Mouse (Mus musculus) intestine, embryonic 15.5 days (tissue): Measurements from ENCODE around the gene Cdk15. TPM values are rescaled to one million over a fixed set of nuclear protein-coding genes. Genes with fewer than 3 reads are reported as not detected.

Experiments used
- ATAC-seq: fragments of 200-750 bp; cut with Nextera tagmentation; 2 replicates; pipeline ENCODE4 v1.8.0; 2017; ENCODE audit warnings: moderate TSS enrichment, moderate library complexity
- H3K27ac ChIP-seq: fragments of 300-500 bp; sonication (generic); 2 replicates; pipeline ENCODE4 v1.5.1; 2015; ENCODE audit warnings: mild to moderate bottlenecking, inconsistent platforms
- H3K27me3 ChIP-seq: fragments of 300-500 bp; sonication (generic); replicated peaks from 2 replicates; pipeline ENCODE4 v1.6.1; 2015; ENCODE audit warnings: inconsistent platforms
- H3K36me3 ChIP-seq: fragments of 300-500 bp; sonication (generic); 2 replicates; pipeline ENCODE4 v1.6.1; 2015; ENCODE audit warnings: inconsistent platforms
- H3K4me1 ChIP-seq: fragments of 300-500 bp; sonication (generic); replicated peaks from 2 replicates; pipeline ENCODE4 v1.6.1; 2015; ENCODE audit warnings: inconsistent platforms
- H3K4me2 ChIP-seq: fragments of 300-500 bp; sonication (generic); replicated peaks from 2 replicates; pipeline ENCODE4 v1.6.1; 2015; ENCODE audit warnings: mild to moderate bottlenecking, inconsistent platforms
- H3K4me3 ChIP-seq: fragments of 300-500 bp; sonication (generic); replicated peaks from 2 replicates; pipeline ENCODE4 v1.5.1; 2015; ENCODE audit warnings: inconsistent platforms
- H3K9ac ChIP-seq: fragments of 300-500 bp; sonication (generic); 2 replicates; pipeline ENCODE4 v1.6.1; 2015; ENCODE audit warnings: inconsistent platforms
- H3K9me3 ChIP-seq: fragments of 300-500 bp; sonication (generic); 2 replicates; pipeline ENCODE4 v1.6.1; 2016; ENCODE audit warnings: inconsistent platforms
- WGBS: fragments of 180-500 bp; shearing (Covaris S2); methylation state at CpG from one replicate; pipeline ENCODE4 v1.1.7; 2015; 5-methylcytosine and 5-hydroxymethylcytosine counted together
- polyA plus RNA-seq: library from polyadenylated mRNA; unstranded; fragments of >200 nt; fragmentation: Nextera tagmentation; extraction: Ambion mirVana; gene quantifications from 2 replicates; pipeline ENCODE4 v1.2.1, GENCODE M21; 2015

The Cdk15 gene
- polyA plus RNA-seq, 1 experiment from 2014 or later, result 0.20 TPM

- no peak overlapping the region for H3K4me2 ChIP-seq
Measured at GRCm38 (mm10) chr1:59369320-59369685, 112.6 kb downstream of the Cdk15 start.

GRCm38 (mm10) chr1:59370355-59370950 is 113.7 kb downstream of the Cdk15 start:
- no peak overlapping the region for H3K4me3 ChIP-seq
- H3K27me3 ChIP-seq, result no peaks in the 10 kb centered on the region
- H3K9me3 ChIP-seq, result no peaks in the 10 kb centered on the region
- no peak overlapping the region for H3K4me2 ChIP-seq
- ATAC-seq, result no peak
- no peak overlapping the region for H3K9ac ChIP-seq
- no peaks in the 10 kb centered on the region for H3K36me3 ChIP-seq
- peaks cover 12% of the 10 kb centered on the region for H3K4me1 ChIP-seq
- H3K27ac ChIP-seq, result no peak overlapping the region

More at GRCm38 (mm10) chr1:59369320-59369685, 112.6 kb downstream of the Cdk15 start:
- H3K36me3 ChIP-seq, result no peaks in the 10 kb centered on the region
- H3K27me3 ChIP-seq, result no peaks in the 10 kb centered on the region
- WGBS, result 40% methylated on average over 7 of the region's 7 CpGs
- H3K9me3 ChIP-seq, result no peaks in the 10 kb centered on the region
- no peak for ATAC-seq
- H3K9ac ChIP-seq, result no peak overlapping the region
- H3K4me3 ChIP-seq, result no peak overlapping the region
- H3K4me1 ChIP-seq, result peaks cover 12% of the 10 kb centered on the region
- no peak overlapping the region for H3K27ac ChIP-seq

GRCm38 (mm10) chr1:59376021-59376548 is 119.4 kb downstream of the Cdk15 start:
- Histone ChIP-seq H3K4me1 (no peaks in the 10 kb centered on the region), H3K27me3 (no peaks in the 10 kb centered on the region), H3K9me3 (no peaks in the 10 kb centered on the region), H3K4me3 (no peak overlapping the region), H3K27ac (no peak overlapping the region), H3K4me2 (no peak overlapping the region), H3K36me3 (no peaks in the 10 kb centered on the region), H3K9ac (no peak overlapping the region)
- 36% methylated on average over 13 of the region's 13 CpGs for WGBS
- no peak for ATAC-seq

- Histone ChIP-seq H3K9me3 (no peaks in the 10 kb centered on the region), H3K27me3 (no peaks in the 10 kb centered on the region), H3K4me2 (no peak overlapping the region), H3K4me1 (no peaks in the 10 kb centered on the region), H3K4me3 (no peak overlapping the region), H3K27ac (no peak overlapping the region), H3K36me3 (no peaks in the 10 kb centered on the region), H3K9ac (no peak overlapping the region)
- 34% methylated on average over 3 of the region's 3 CpGs for WGBS
- ATAC-seq, result no peak
Measured at GRCm38 (mm10) chr1:59376557-59376956, 119.9 kb downstream of the Cdk15 start.

- ATAC-seq, result no peak
- 73% methylated on average over 9 of the region's 9 CpGs for WGBS
- Histone ChIP-seq H3K4me2 (no peak overlapping the region), H3K4me1 (no peaks in the 10 kb centered on the region), H3K4me3 (no peak overlapping the region), H3K27ac (no peak overlapping the region), H3K9me3 (no peaks in the 10 kb centered on the region), H3K9ac (no peak overlapping the region), H3K36me3 (no peaks in the 10 kb centered on the region), H3K27me3 (no peaks in the 10 kb centered on the region)
Measured at GRCm38 (mm10) chr1:59377312-59377711, 120.6 kb downstream of the Cdk15 start.

- Histone ChIP-seq H3K4me1 (no peaks in the 10 kb centered on the region), H3K4me2 (no peak overlapping the region), H3K27me3 (no peaks in the 10 kb centered on the region), H3K27ac (no peak overlapping the region), H3K9me3 (no peaks in the 10 kb centered on the region), H3K4me3 (no peak overlapping the region), H3K9ac (no peak overlapping the region), H3K36me3 (no peaks in the 10 kb centered on the region)
- WGBS, result 61% methylated on average over 10 of the region's 10 CpGs
- ATAC-seq, result no peak
Measured at GRCm38 (mm10) chr1:59380926-59381325, 124.2 kb downstream of the Cdk15 start.

GRCm38 (mm10) chr1:59381483-59381882 is 124.8 kb downstream of the Cdk15 start:
- Histone ChIP-seq H3K4me1 (no peaks in the 10 kb centered on the region), H3K4me3 (no peak overlapping the region), H3K27ac (no peak overlapping the region), H3K36me3 (no peaks in the 10 kb centered on the region), H3K4me2 (no peak overlapping the region), H3K9ac (no peak overlapping the region), H3K9me3 (no peaks in the 10 kb centered on the region), H3K27me3 (no peaks in the 10 kb centered on the region)
- ATAC-seq, result no peak
- WGBS, result 85% methylated on average over 7 of the region's 7 CpGs

GRCm38 (mm10) chr1:59382516-59382915 is 125.8 kb downstream of the Cdk15 start:
- 85% methylated on average over 3 of the region's 3 CpGs for WGBS
- no peak overlapping the region for H3K9ac ChIP-seq
- H3K27ac ChIP-seq, result no peak overlapping the region
- no peak for ATAC-seq
- H3K4me3 ChIP-seq, result no peak overlapping the region
- no peaks in the 10 kb centered on the region for H3K27me3 ChIP-seq
- H3K4me2 ChIP-seq, result no peak overlapping the region
- no peaks in the 10 kb centered on the region for H3K4me1 ChIP-seq
- no peaks in the 10 kb centered on the region for H3K9me3 ChIP-seq
- H3K36me3 ChIP-seq, result no peaks in the 10 kb centered on the region

GRCm38 (mm10) chr1:59383049-59383610 is 126.4 kb downstream of the Cdk15 start:
- 78% methylated on average over 6 of the region's 6 CpGs for WGBS
- H3K27ac ChIP-seq, result no peak overlapping the region

GRCm38 (mm10) chr1:59384400-59384799 is 127.7 kb downstream of the Cdk15 start:
- Histone ChIP-seq H3K27ac (no peak overlapping the region), H3K4me3 (no peak overlapping the region), H3K9me3 (no peaks in the 10 kb centered on the region), H3K27me3 (no peaks in the 10 kb centered on the region), H3K4me2 (no peak overlapping the region), H3K9ac (no peak overlapping the region), H3K36me3 (no peaks in the 10 kb centered on the region), H3K4me1 (no peaks in the 10 kb centered on the region)
- ATAC-seq, result no peak
- 92% methylated on average over 3 of the region's 3 CpGs for WGBS

More at GRCm38 (mm10) chr1:59383049-59383610, 126.4 kb downstream of the Cdk15 start:
- Histone ChIP-seq H3K36me3 (no peaks in the 10 kb centered on the region), H3K4me2 (no peak overlapping the region), H3K4me3 (no peak overlapping the region), H3K9me3 (no peaks in the 10 kb centered on the region), H3K4me1 (no peaks in the 10 kb centered on the region), H3K27me3 (no peaks in the 10 kb centered on the region), H3K9ac (no peak overlapping the region)
- no peak for ATAC-seq

- no peaks in the 10 kb centered on the region for H3K27me3 ChIP-seq
- WGBS, result 80% methylated on average over 6 of the region's 6 CpGs
- H3K4me3 ChIP-seq, result no peak overlapping the region
- H3K27ac ChIP-seq, result no peak overlapping the region
- ATAC-seq, result no peak
- H3K9me3 ChIP-seq, result no peaks in the 10 kb centered on the region
- H3K36me3 ChIP-seq, result no peaks in the 10 kb centered on the region
- no peak overlapping the region for H3K4me2 ChIP-seq
- no peak overlapping the region for H3K9ac ChIP-seq
- H3K4me1 ChIP-seq, result no peaks in the 10 kb centered on the region
Measured at GRCm38 (mm10) chr1:59385641-59386040, 128.9 kb downstream of the Cdk15 start.

GRCm38 (mm10) chr1:59387542-59388314 is 131.0 kb downstream of the Cdk15 start:
- Histone ChIP-seq H3K27ac (no peak overlapping the region), H3K9me3 (no peaks in the 10 kb centered on the region), H3K9ac (no peak overlapping the region), H3K36me3 (no peaks in the 10 kb centered on the region), H3K4me2 (no peak overlapping the region), H3K4me1 (no peaks in the 10 kb centered on the region), H3K27me3 (no peaks in the 10 kb centered on the region), H3K4me3 (no peak overlapping the region)
- ATAC-seq, result no peak
- WGBS, result 49% methylated on average over 3 of the region's 3 CpGs
